Mouse (Mus musculus): ENCODE measurements around the gene Txlnb.

- no peak for TF ChIP-seq CTCF (IDR thresholded peaks at IDR 0.05; ENCODE audit: control insufficient read depth, insufficient read depth, low read length)
- no peak for TF ChIP-seq POLR2A (IDR thresholded peaks at IDR 0.05; ENCODE audit: borderline replicate concordance, control insufficient read depth, low read depth, low read length)
Observed at GRCm38 (mm10) chr10:17831041-17831440, 35.0 kb downstream of the Txlnb start.
